Mouse (Mus musculus) adrenal gland (tissue): Measurements from ENCODE around the gene Stk11.
"Not testable (repeated sequence)": the region's sequence is repeated elsewhere in the genome, so short reads cannot be mapped to it uniquely, and the experiment has no call there.

Experiments
- intact Hi-C: fragments of 180-260 bp; cut with DNase I; formaldehyde crosslinking; loops from one replicate; pipeline ENCODE4 v1.15.1; 2025

Gene Stk11

GRCm38 (mm10) chr10:80154384-80154783 is 38.8 kb downstream of the Stk11 start:
- intact Hi-C loops = no loop called here

GRCm38 (mm10) chr10:80155277-80155676 is 39.7 kb downstream of the Stk11 start:
- intact Hi-C loops = no loop called here

- intact Hi-C loops = no loop called here
These were observed 40.6 kb downstream of the Stk11 start for GRCm38 (mm10) chr10:80156002-80156751.

GRCm38 (mm10) chr10:80156752-80157053 is 41.1 kb downstream of the Stk11 start:
- intact Hi-C loops = no loop called here

GRCm38 (mm10) chr10:80157141-80157929 is 41.7 kb downstream of the Stk11 start:
- intact Hi-C loops = no loop called here

- intact Hi-C loops = no loop called here
These were observed 42.8 kb downstream of the Stk11 start for GRCm38 (mm10) chr10:80158307-80158986.

GRCm38 (mm10) chr10:80159021-80159560 is 43.5 kb downstream of the Stk11 start:
- intact Hi-C loops = no loop called here

- intact Hi-C loops = no loop called here
These were observed 44.2 kb downstream of the Stk11 start for GRCm38 (mm10) chr10:80159561-80160454.

GRCm38 (mm10) chr10:80160455-80161371 is 45.1 kb downstream of the Stk11 start:
- intact Hi-C loops = no loop called here

GRCm38 (mm10) chr10:80161522-80162242 is 46.1 kb downstream of the Stk11 start:
- intact Hi-C loops = no loop called here

GRCm38 (mm10) chr10:80162243-80162608 is 46.6 kb downstream of the Stk11 start:
- intact Hi-C loops = no loop called here

- intact Hi-C loops = no loop called here
These were observed 47.2 kb downstream of the Stk11 start for GRCm38 (mm10) chr10:80162716-80163299.

- intact Hi-C loops = no loop called here
These were observed 48.1 kb downstream of the Stk11 start for GRCm38 (mm10) chr10:80163721-80164120.

- intact Hi-C loops = no loop called here
These were observed 48.8 kb downstream of the Stk11 start for GRCm38 (mm10) chr10:80164161-80164997.

GRCm38 (mm10) chr10:80164998-80165344 is 49.4 kb downstream of the Stk11 start:
- intact Hi-C loops = loop anchor here (1.0 kb wide), 1 partner anchor 20 kb away; no protein-coding TSS in a partner anchor

- intact Hi-C loops = loop anchor here (1.0 kb wide), 1 partner anchor 20 kb away; no protein-coding TSS in a partner anchor
These were observed 50.0 kb downstream of the Stk11 start, which contains the start of gene Cirbp for GRCm38 (mm10) chr10:80165392-80166128. TSS of gene Cirbp (plus strand) at chr10:80165985.

- intact Hi-C loops = not testable (repeated sequence)
These were observed 50.5 kb downstream of the Stk11 start for GRCm38 (mm10) chr10:80166136-80166535.
